Mouse (Mus musculus) ES-E14 (cell line): ENCODE measurements around the gene Ranbp3. TPM values are rescaled to one million over a fixed set of nuclear protein-coding genes. Genes with fewer than 3 reads are reported as not detected.
A peak's percentile ranks its signal among the peaks of the same experiment; 100 is the strongest.

Experiments
- DNase-seq: peaks from one replicate; pipeline ENCODE4 v3.0.0-alpha.2; 2013; ENCODE audit warnings: low read depth, low spot score
- H3K27ac ChIP-seq: 2 replicates; pipeline ENCODE4 v1.5.1; 2012; ENCODE audit warnings: low read depth, mild to moderate bottlenecking, low read length, moderate library complexity, mixed read lengths; ENCODE audit not compliant: poor library complexity, insufficient read depth, severe bottlenecking
- H3K36me3 ChIP-seq: 2 replicates; pipeline ENCODE4 v1.6.1; 2012; ENCODE audit warnings: mild to moderate bottlenecking, low read length, moderate library complexity, mixed read lengths; ENCODE audit not compliant: control insufficient read depth, poor library complexity, insufficient read depth, severe bottlenecking
- H3K4me1 ChIP-seq, 2 experiments: fragments of 150-350 bp in 1 of 2; sonication (generic) in 1 of 2; 2 replicates each; pipeline ENCODE4 v1.6.1; 2012; ENCODE audit warnings: low read length in 2 of 2, mild to moderate bottlenecking in 1 of 2, mixed read lengths in 1 of 2; ENCODE audit not compliant: control insufficient read depth in 2 of 2, insufficient read depth in 2 of 2, poor library complexity in 1 of 2
- H3K4me3 ChIP-seq, 2 experiments: fragments of 150-350 bp in 1 of 2; sonication (generic) in 1 of 2; 2 replicates each; pipeline ENCODE4 v1.5.1; 2012; ENCODE audit warnings: low read length in 2 of 2, low read depth in 1 of 2, mild to moderate bottlenecking in 1 of 2, mixed read lengths in 1 of 2; ENCODE audit not compliant: insufficient read depth in 1 of 2, poor library complexity in 1 of 2, severe bottlenecking in 1 of 2
- H3K9ac ChIP-seq: 2 replicates; pipeline ENCODE4 v1.6.1; 2012; ENCODE audit warnings: low read depth, mild to moderate bottlenecking, low read length, mixed read lengths; ENCODE audit not compliant: poor library complexity, insufficient read depth, severe bottlenecking
- H3K9me3 ChIP-seq: fragments of 150-350 bp; sonication (generic); 2 replicates; pipeline ENCODE4 v1.6.1; 2012; ENCODE audit warnings: low read depth, mild to moderate bottlenecking, low read length; ENCODE audit not compliant: control insufficient read depth, insufficient read depth
- CHD2 ChIP-seq: IDR thresholded peaks from 2 replicates; pipeline ENCODE4 v1.6.1; 2014; ENCODE audit warnings: mild to moderate bottlenecking, low read depth, low read length, inconsistent platforms
- HCFC1 ChIP-seq: IDR thresholded peaks from 2 replicates; pipeline ENCODE4 v1.6.1; 2012; ENCODE audit warnings: low read length, inconsistent platforms, borderline replicate concordance; ENCODE audit not compliant: insufficient read depth
- MAFK ChIP-seq: IDR thresholded peaks from 2 replicates; pipeline ENCODE4 v1.6.1; 2014; ENCODE audit warnings: mild to moderate bottlenecking, low read depth, low read length, inconsistent platforms; ENCODE audit not compliant: insufficient read depth
- ZC3H11A ChIP-seq: IDR thresholded peaks from 2 replicates; pipeline ENCODE4 v1.6.1; 2012; ENCODE audit warnings: low read depth, mild to moderate bottlenecking, inconsistent platforms, low read length, borderline replicate concordance
- ZNF384 ChIP-seq: IDR thresholded peaks from 2 replicates; pipeline ENCODE4 v1.6.1; 2012; ENCODE audit warnings: low read depth, low read length, inconsistent platforms
- in situ Hi-C, 2 experiments: fragments of 600-800 bp; cut with MboI; formaldehyde crosslinking; loops; one replicate each; pipeline ENCODE4 v1.15.1; 2025; ENCODE audit warnings: low sequenced_read_pairs in 2 of 2, inconsistent platforms in 1 of 2; ENCODE audit not compliant: unreplicated experiment in 2 of 2
- total RNA-seq: library from RNA; depleted of rRNA; stranded (reverse); fragments of 300-350 nt; gene quantifications from 2 replicates; pipeline ENCODE4 v1.2.3, GENCODE M21; 2012

Ranbp3 gene
- total RNA-seq, 1 experiment, result 133 TPM

DNA sequence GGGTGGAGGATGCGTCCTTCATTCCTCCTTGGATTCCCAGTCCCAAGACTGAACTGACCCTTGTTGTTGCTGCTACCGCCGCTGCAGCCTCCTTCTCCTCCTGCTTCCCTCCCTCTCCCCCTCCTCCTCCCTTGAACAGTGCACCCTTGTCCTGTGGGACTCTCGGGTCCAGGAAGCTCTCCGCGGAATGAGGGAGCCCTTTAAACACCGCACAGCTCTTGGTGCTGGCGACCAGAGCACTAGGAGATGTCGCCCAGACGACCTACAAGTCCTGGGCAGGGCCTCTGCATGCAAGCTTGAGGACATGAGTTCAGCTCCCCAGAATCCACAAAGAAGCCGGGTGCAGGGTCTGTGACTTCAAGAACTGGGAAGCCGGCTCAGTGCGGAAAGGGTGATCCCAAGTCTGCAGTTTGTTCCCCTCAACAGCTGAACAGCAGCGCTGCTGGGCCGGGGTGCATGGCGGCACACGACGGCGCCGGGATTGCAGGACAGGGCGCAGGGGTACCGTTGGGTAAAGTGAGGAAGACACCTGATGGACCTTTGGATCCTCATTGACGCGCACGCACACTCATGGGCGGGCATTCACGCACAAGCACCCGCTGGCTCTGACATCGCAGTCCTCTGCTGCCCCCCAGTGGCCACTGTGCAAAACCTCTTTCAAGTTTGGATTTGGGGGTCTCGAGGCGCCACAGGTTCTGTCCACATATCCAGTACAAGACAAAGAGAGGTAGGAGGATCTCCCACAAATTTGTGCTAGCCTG lies 4.5 kb upstream of the Ranbp3 start:
- Histone ChIP-seq H3K4me3 (peak overlapping the region; percentile 65 to 74), H3K36me3 (no peaks in the 10 kb centered on the region), H3K9ac (peak overlapping the region; percentile 79), H3K4me1 (peaks cover 0 to 18% of the 10 kb centered on the region in 2 experiments; a peak in 3 of 4 replicates), H3K27ac (no peak overlapping the region), H3K9me3 (no peaks in the 10 kb centered on the region)
- DNase-seq, result peak; percentile 81
- TF ChIP-seq ZNF384 (no peak), CHD2 (no peak), HCFC1 (no peak), MAFK (no peak), ZC3H11A (peak; percentile 64; the same call in 1 of the 2 replicates)
- in situ Hi-C loops, result no loop called here

DNA sequence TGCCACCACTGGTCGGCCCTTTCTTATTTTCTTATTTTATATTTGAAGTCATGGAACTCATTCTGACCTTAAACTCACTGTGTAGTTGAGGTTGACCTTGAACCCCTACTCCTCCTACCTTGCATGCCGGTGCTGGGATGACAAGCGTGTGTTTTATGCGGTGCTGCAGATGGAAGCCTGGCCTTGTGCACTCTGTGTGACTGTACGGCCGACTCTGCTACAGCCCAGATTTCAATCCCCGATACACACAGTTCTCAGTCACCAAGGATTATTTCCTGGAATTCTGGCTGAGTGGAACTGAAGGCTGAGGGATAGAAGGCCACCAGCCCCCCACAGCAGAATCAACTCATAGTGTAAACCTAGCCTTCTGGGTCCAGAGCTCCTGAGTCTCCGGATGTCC lies 3.3 kb upstream of the Ranbp3 start:
- H3K4me1 ChIP-seq, result peaks cover 0 to 12% of the 10 kb centered on the region in 2 experiments; a peak in 3 of 4 replicates
- no peak overlapping the region for H3K4me3 ChIP-seq
- TF ChIP-seq HCFC1, result no peak
- no peak for TF ChIP-seq ZC3H11A
- no peak for TF ChIP-seq CHD2
- no peak for TF ChIP-seq ZNF384
- TF ChIP-seq MAFK, result no peak
- no peak overlapping the region for H3K9ac ChIP-seq
- DNase-seq, result no peak
- no peaks in the 10 kb centered on the region for H3K36me3 ChIP-seq
- H3K27ac ChIP-seq, result no peak overlapping the region
- in situ Hi-C loops, result no loop called here
- H3K9me3 ChIP-seq, result no peaks in the 10 kb centered on the region

DNA sequence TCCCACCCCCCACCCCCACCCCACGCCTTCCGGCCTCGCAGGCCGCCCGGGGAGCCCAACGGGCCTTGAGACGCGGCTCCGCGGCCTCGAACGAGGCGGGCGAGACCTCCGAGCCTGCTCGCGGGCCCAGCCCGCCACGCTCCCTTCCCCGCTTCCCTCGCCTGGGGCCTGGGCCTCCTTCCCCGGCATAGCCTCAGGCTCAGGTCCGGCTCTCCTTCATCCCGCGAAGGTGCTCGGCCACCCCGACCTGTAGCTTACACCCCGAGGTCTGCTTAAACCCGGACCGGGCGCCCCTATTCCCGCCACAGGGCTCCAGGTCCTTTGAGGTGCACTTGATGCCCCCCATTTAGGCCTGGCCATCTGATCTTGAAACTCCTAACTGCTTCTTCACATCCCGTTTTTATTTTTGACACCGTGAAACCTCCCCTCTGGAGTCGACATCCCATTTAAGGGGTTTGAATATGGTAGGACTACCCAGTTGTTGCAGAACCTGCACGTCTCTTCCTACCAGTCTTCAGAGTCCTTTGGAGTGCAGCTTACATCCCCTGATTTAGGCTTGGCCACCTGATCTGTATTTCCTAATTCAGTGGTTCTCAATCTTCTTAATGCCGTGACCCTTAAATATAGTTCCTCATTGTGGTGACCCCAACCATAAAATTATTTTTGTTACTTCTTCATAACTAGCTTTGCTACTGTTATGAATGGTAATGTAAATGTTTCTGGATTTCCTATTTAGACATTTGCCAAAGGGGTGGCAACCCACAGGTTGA lies 738 bp downstream of the Ranbp3 start:
- peaks cover 0 to 6% of the 10 kb centered on the region in 2 experiments; a peak in 3 of 4 replicates for H3K4me1 ChIP-seq
- in situ Hi-C loops, result no loop called here
- no peak for DNase-seq
- peaks cover 24% of the 10 kb centered on the region for H3K36me3 ChIP-seq
- peak overlapping the region; percentile 82 to 90 for H3K4me3 ChIP-seq
- peak overlapping the region; percentile 98 for H3K9ac ChIP-seq
- no peaks in the 10 kb centered on the region for H3K9me3 ChIP-seq
- TF ChIP-seq ZNF384 (no peak), ZC3H11A (no peak), HCFC1 (no peak), CHD2 (no peak), MAFK (no peak)
- H3K27ac ChIP-seq, result peak overlapping the region; percentile 80

DNA sequence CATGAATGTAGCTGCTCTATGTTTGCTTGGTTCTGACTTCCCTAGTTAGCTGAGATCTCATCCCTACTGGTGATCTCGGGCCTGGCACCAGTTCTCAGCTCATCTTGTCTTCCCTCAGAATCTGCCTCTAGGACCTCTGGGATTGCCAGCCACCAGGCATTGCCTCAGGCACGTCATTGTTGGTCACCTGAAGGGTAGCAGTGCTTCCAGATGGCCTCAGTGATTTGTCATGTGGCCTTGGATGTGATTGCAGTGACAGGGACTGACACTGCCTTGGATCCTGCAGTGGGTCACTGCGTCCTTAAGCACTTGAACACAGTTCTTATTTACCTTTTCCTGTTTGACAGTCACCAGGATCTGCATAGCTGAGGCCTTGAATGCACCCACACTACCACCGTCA lies 8.7 kb downstream of the Ranbp3 start:
- TF ChIP-seq HCFC1, result no peak
- no peak for TF ChIP-seq ZNF384
- no peak for TF ChIP-seq CHD2
- no peak for TF ChIP-seq MAFK
- no peak for TF ChIP-seq ZC3H11A
- Histone ChIP-seq H3K4me1 (no peaks in the 10 kb centered on the region; a peak in 1 of 4 replicates), H3K9ac (no peak overlapping the region), H3K27ac (no peak overlapping the region), H3K36me3 (peaks cover 57% of the 10 kb centered on the region), H3K9me3 (no peaks in the 10 kb centered on the region), H3K4me3 (no peak overlapping the region)
- no peak for DNase-seq
- in situ Hi-C loops, result no loop called here
